Mouse (Mus musculus) stomach, postnatal 0 days (tissue): ENCODE data around the gene Nudt14. TPM values are rescaled to one million over a fixed set of nuclear protein-coding genes. Genes with fewer than 3 reads are reported as not detected.

ENCODE experiments used
- ATAC-seq: fragments of 200-750 bp; cut with Nextera tagmentation; 2 replicates; pipeline ENCODE4 v1.8.0; 2017; ENCODE audit not compliant: low FRiP score, low TSS enrichment
- DNase-seq: peaks from one replicate; pipeline ENCODE4 v3.0.0-alpha.2; 2016; ENCODE audit warnings: low spot score
- H3K27ac ChIP-seq: fragments of 300-500 bp; sonication (generic); replicated peaks from 2 replicates; pipeline ENCODE4 v1.5.1; 2014; ENCODE audit warnings: mild to moderate bottlenecking, control low read depth
- H3K27me3 ChIP-seq: fragments of 300-500 bp; sonication (generic); 2 replicates; pipeline ENCODE4 v1.6.1; 2014; ENCODE audit warnings: low read length; ENCODE audit not compliant: control insufficient read depth, insufficient read depth
- H3K36me3 ChIP-seq: fragments of 300-500 bp; sonication (generic); 2 replicates; pipeline ENCODE4 v1.6.1; 2014; ENCODE audit warnings: low read length, mixed read lengths; ENCODE audit not compliant: control insufficient read depth, insufficient read depth
- H3K4me1 ChIP-seq: fragments of 300-500 bp; sonication (generic); replicated peaks from 2 replicates; pipeline ENCODE4 v1.6.1; 2014; ENCODE audit warnings: antibody characterized with exemption; ENCODE audit not compliant: control insufficient read depth, insufficient read depth
- H3K4me2 ChIP-seq: fragments of 300-500 bp; sonication (generic); replicated peaks from 2 replicates; pipeline ENCODE4 v1.6.1; 2014; ENCODE audit warnings: low read depth, mild to moderate bottlenecking, control low read depth, moderate library complexity
- H3K4me3 ChIP-seq: fragments of 300-500 bp; sonication (generic); 2 replicates; pipeline ENCODE4 v1.5.1; 2014; ENCODE audit warnings: low read depth, low read length, control low read depth
- H3K9ac ChIP-seq: fragments of 300-500 bp; sonication (generic); 2 replicates; pipeline ENCODE4 v1.6.1; 2014; ENCODE audit warnings: mild to moderate bottlenecking, low read length, control low read depth, mixed read lengths
- H3K9me3 ChIP-seq: fragments of 300-500 bp; sonication (generic); 2 replicates; pipeline ENCODE4 v1.6.1; 2016; ENCODE audit warnings: low read length; ENCODE audit not compliant: control insufficient read depth
- CTCF ChIP-seq: IDR thresholded peaks from 2 replicates; pipeline ENCODE4 v1.5.1; 2016; ENCODE audit warnings: antibody characterized with exemption, low read depth, mild to moderate bottlenecking, moderate library complexity
- EP300 ChIP-seq: optimal IDR thresholded peaks from 2 replicates; pipeline ENCODE3; 2016; ENCODE audit warnings: antibody characterized with exemption
- WGBS: fragments of 180-500 bp; shearing (Covaris S2); extraction: QIAGEN DNeasy Blood & Tissue Kit; methylation state at CpG from one replicate; pipeline ENCODE4 v1.1.7; 2014; 5-methylcytosine and 5-hydroxymethylcytosine counted together
- polyA plus RNA-seq: library from polyadenylated mRNA; unstranded; fragments of >200 nt; fragmentation: Nextera tagmentation; extraction: Ambion mirVana; gene quantifications from 2 replicates; pipeline ENCODE4 v1.2.1, GENCODE M21; 2015

The Nudt14 gene
- polyA plus RNA-seq, 1 experiment from 2014 or later, result 78.6 TPM

DNA sequence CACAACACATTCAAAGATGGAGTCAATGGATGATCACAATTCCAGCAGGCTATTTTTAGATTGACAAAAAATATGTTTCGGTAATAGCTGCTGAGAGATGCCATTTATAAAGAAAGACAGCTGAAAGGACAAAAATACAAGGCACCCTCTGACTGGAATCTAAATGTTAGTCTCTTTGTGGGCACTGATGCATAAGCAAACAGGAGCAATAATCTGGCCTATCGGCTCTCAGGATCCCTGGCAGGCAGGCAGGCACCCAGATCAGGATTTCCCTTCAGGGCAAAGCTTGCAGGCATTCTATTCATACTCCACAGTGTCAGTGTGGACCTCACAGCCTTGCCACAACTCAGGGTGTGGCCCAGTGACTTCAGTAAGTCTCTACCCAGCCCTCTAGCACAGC is 40.1 kb upstream of the Nudt14 start:
- DNase-seq (no peak), ATAC-seq (no peak)
- Histone ChIP-seq H3K36me3 (peaks cover 34% of the 10 kb centered on the region), H3K9ac (no peak overlapping the region), H3K4me2 (no peak overlapping the region), H3K27me3 (no peaks in the 10 kb centered on the region), H3K9me3 (no peaks in the 10 kb centered on the region), H3K4me3 (no peak overlapping the region), H3K4me1 (peaks cover 5% of the 10 kb centered on the region), H3K27ac (no peak overlapping the region)
- TF ChIP-seq EP300, result no peak
- TF ChIP-seq CTCF, result no peak
- WGBS, result 72% methylated on average over 2 of the region's 2 CpGs

DNA sequence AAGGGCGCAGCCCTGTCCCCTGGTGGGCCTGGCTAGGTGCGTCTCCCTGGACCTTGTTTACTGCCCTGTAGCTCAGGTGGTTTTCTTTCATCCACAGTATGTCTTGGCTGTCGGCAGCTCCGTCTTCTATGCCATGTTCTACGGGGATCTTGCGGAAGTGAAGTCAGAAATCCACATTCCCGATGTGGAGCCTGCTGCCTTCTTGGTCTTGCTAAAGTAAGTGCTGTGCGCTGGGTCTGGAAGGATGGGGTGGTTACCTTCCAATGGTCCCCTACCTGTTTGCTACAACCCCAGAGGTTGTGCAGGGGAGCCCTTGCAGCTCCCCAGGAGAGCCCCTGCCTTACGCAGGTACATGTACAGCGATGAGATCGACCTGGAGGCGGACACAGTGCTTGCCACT is 35.2 kb upstream of the Nudt14 start:
- Histone ChIP-seq H3K36me3 (peaks cover 46% of the 10 kb centered on the region), H3K4me3 (peak overlapping the region; percentile 77), H3K4me1 (peaks cover 5% of the 10 kb centered on the region), H3K4me2 (peak overlapping the region; percentile 85), H3K9ac (peak overlapping the region; percentile 87), H3K27me3 (no peaks in the 10 kb centered on the region), H3K27ac (peak overlapping the region; percentile 95), H3K9me3 (no peaks in the 10 kb centered on the region)
- ATAC-seq (no peak), DNase-seq (no peak)
- no peak for TF ChIP-seq CTCF
- no peak for TF ChIP-seq EP300
- WGBS, result 43% methylated on average over 12 of the region's 12 CpGs

- Histone ChIP-seq H3K9ac (peak within 1 kb of the TSS; percentile 87), H3K4me2 (peak within 1 kb of the TSS; percentile 85), H3K4me3 (peak within 1 kb of the TSS; percentile 77), H3K4me1 (peaks cover 5% of the 10 kb centered on the region), H3K36me3 (peaks cover 43% of the 10 kb centered on the region), H3K27me3 (no peaks in the 10 kb centered on the region), H3K9me3 (no peaks in the 10 kb centered on the region), H3K27ac (peak within 1 kb of the TSS; percentile 95)
- TF ChIP-seq EP300, result no peak
- peak; percentile 75 for TF ChIP-seq CTCF
- DNase-seq (peak; percentile 95), ATAC-seq (peak; percentile 96)
- WGBS, result under 1% methylated on average over 69 of the region's 80 CpGs
These were observed 34.6 kb upstream of the Nudt14 start, which contains the start of gene Btbd6 for GRCm38 (mm10) chr12:112976371-112977073. TSS of gene Btbd6 (plus strand) at chr12:112976482.

GRCm38 (mm10) chr12:112974736-112975135 is 32.8 kb upstream of the Nudt14 start:
- no peak for DNase-seq
- H3K36me3 ChIP-seq, result peaks cover 43% of the 10 kb centered on the region

DNA sequence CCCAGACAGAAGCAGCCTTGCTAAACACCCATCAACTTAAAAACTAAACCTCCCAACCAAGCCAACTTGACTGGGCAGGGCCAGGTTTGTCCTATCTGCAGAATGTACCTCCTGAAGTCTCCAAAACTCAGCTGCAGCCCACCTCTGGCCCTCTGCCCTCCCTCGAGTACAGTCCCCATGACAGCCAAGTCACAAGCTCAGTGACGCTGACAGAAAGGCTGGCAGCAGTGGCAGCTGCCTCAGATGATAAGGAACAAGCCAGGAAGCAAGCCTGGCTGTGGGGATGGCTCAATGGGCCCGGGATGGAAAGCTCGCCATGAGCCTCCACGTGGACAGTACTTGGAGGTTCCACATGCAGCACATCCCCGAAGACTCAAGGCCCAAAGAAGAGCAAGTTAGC is 27.7 kb upstream of the Nudt14 start:
- no peak overlapping the region for H3K27ac ChIP-seq
- no peaks in the 10 kb centered on the region for H3K4me1 ChIP-seq
- no peak overlapping the region for H3K9ac ChIP-seq
- H3K36me3 ChIP-seq, result peaks cover 64% of the 10 kb centered on the region
- no peak overlapping the region for H3K4me3 ChIP-seq
- ATAC-seq (no peak), DNase-seq (no peak)
- TF ChIP-seq CTCF (no peak), EP300 (no peak)
- WGBS, result 88% methylated on average over 6 of the region's 6 CpGs
- H3K4me2 ChIP-seq, result no peak overlapping the region
- H3K27me3 ChIP-seq, result no peaks in the 10 kb centered on the region
- H3K9me3 ChIP-seq, result no peaks in the 10 kb centered on the region

More at GRCm38 (mm10) chr12:112974736-112975135, 32.8 kb upstream of the Nudt14 start:
- no peak overlapping the region for H3K4me3 ChIP-seq
- peaks cover 5% of the 10 kb centered on the region for H3K4me1 ChIP-seq
- no peaks in the 10 kb centered on the region for H3K9me3 ChIP-seq
- ATAC-seq, result no peak
- H3K9ac ChIP-seq, result no peak overlapping the region
- TF ChIP-seq CTCF (no peak), EP300 (no peak)
- H3K27ac ChIP-seq, result no peak overlapping the region
- no peaks in the 10 kb centered on the region for H3K27me3 ChIP-seq
- H3K4me2 ChIP-seq, result no peak overlapping the region
- WGBS, result 75% methylated on average over 9 of the region's 9 CpGs

DNA sequence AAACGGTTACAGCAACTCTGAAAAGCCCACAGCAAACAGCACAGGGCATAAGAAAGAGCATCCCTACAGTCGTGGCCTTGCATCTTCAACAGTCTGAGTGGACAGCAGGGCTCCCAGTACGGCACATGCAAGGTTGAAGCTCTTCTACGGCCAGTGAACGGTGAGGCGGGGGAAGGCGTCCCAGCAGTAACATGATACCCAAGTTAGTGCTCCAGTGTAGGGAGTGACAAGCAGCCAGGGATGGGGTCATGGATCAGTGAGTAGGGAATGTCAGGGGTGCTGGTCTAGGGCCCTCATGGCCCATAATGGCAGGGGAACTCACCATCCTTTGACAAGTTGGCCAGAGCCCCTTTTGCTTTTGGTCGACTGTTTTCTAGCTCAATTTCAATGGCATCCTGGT is 27.0 kb upstream of the Nudt14 start:
- Histone ChIP-seq H3K4me3 (no peak overlapping the region), H3K27ac (no peak overlapping the region), H3K4me2 (no peak overlapping the region), H3K4me1 (no peaks in the 10 kb centered on the region), H3K9ac (no peak overlapping the region), H3K9me3 (no peaks in the 10 kb centered on the region), H3K36me3 (peaks cover 69% of the 10 kb centered on the region), H3K27me3 (no peaks in the 10 kb centered on the region)
- ATAC-seq (no peak), DNase-seq (no peak)
- whole genome bisulfite sequencing, result 75% methylated on average over 8 of the region's 8 CpGs
- no peak for TF ChIP-seq EP300
- TF ChIP-seq CTCF, result no peak
